Mouse (Mus musculus) myocyte (in vitro differentiated cells): ENCODE results near the gene Plekhm2.

Source experiments
- CEBPB ChIP-seq: IDR thresholded peaks from 2 replicates; pipeline ENCODE4 v1.6.1; 2011; ENCODE audit warnings: mild to moderate bottlenecking, moderate library complexity; ENCODE audit not compliant: poor library complexity, insufficient read depth, severe bottlenecking
- MAX ChIP-seq: IDR thresholded peaks from one replicate; pipeline ENCODE4 v1.6.1; 2011; ENCODE audit warnings: low read depth, mild to moderate bottlenecking, control low read depth
- POLR2A ChIP-seq: IDR thresholded peaks from one replicate; pipeline ENCODE4 v1.6.1; 2011; ENCODE audit warnings: low read depth, mild to moderate bottlenecking, control low read depth, moderate library complexity; ENCODE audit not compliant: insufficient read length
- POLR2AphosphoS2 ChIP-seq: IDR thresholded peaks from one replicate; pipeline ENCODE4 v1.6.1; 2011; ENCODE audit warnings: low read depth, control low read depth; ENCODE audit not compliant: insufficient read length
- REST ChIP-seq: IDR thresholded peaks from one replicate; pipeline ENCODE4 v1.6.1; 2011; ENCODE audit warnings: mild to moderate bottlenecking, control low read depth, moderate library complexity; ENCODE audit not compliant: insufficient read depth, insufficient read length
- TCF12 ChIP-seq: IDR thresholded peaks from one replicate; pipeline ENCODE4 v1.6.1; 2011; ENCODE audit warnings: mild to moderate bottlenecking, control low read depth; ENCODE audit not compliant: poor library complexity, insufficient read depth, severe bottlenecking
- TCF3 ChIP-seq: IDR thresholded peaks from one replicate; pipeline ENCODE4 v1.6.1; 2011; ENCODE audit warnings: low read depth, control low read depth; ENCODE audit not compliant: insufficient read length
- USF1 ChIP-seq: IDR thresholded peaks from one replicate; pipeline ENCODE4 v1.6.1; 2011; ENCODE audit warnings: low read depth, mild to moderate bottlenecking, control low read depth, moderate library complexity

DNA sequence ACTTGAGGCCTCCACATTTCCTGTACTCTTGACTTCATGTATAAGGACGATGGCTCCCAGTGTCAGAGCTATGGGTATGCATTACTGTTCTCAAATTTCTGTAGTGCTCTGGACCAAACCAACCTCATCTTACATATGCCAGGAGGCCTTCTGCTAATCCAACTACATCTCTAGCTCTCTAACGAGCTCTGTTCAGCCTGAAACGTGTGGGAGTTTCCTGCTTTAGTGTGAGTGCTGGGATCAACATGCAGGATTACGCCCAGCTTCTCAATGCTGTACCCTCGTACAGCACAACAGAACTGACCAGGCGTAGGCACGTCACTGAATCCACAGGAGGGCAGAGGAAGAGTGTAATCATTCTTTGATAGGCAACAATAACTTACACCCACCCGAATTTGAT, 21.8 kb upstream of the Plekhm2 start:
- TF ChIP-seq POLR2A (no peak), TCF12 (no peak), POLR2AphosphoS2 (no peak), USF1 (no peak), MAX (no peak), CEBPB (no peak), REST (no peak), TCF3 (no peak)
